Mouse (Mus musculus) liver, adult 2 months (tissue): ENCODE data around the gene Plcb1. TPM values are rescaled to one million over a fixed set of nuclear protein-coding genes. Genes with fewer than 3 reads are reported as not detected.

Source experiments
- DNase-seq: peaks from one replicate; pipeline ENCODE4 v3.0.0-alpha.2; 2011; ENCODE audit warnings: low read depth, low spot score; ENCODE audit errors: extremely low read depth
- H3K27ac ChIP-seq: fragments of 200-500 bp; replicated peaks from 2 replicates; pipeline ENCODE4 v1.5.1; 2012; ENCODE audit warnings: low read depth, mild to moderate bottlenecking, control low read depth, inconsistent platforms, low read length; ENCODE audit not compliant: insufficient read depth
- H3K27me3 ChIP-seq: fragments of 200-500 bp; 2 replicates; pipeline ENCODE4 v1.6.1; 2012; ENCODE audit warnings: mild to moderate bottlenecking, moderate library complexity, low read length, inconsistent platforms; ENCODE audit not compliant: control insufficient read depth, insufficient read depth
- H3K36me3 ChIP-seq: fragments of 200-500 bp; 2 replicates; pipeline ENCODE4 v1.6.1; 2012; ENCODE audit warnings: low read length, inconsistent platforms; ENCODE audit not compliant: control insufficient read depth, insufficient read depth
- H3K4me1 ChIP-seq: fragments of 200-500 bp; 2 replicates; pipeline ENCODE4 v1.6.1; 2011; ENCODE audit warnings: low read length; ENCODE audit not compliant: control insufficient read depth, insufficient read depth
- H3K4me3 ChIP-seq: fragments of 200-500 bp; 2 replicates; pipeline ENCODE4 v1.5.1; 2011; ENCODE audit warnings: low read depth, mild to moderate bottlenecking, control low read depth, low read length, moderate library complexity; ENCODE audit not compliant: insufficient read depth
- H3K79me2 ChIP-seq: fragments of 200-500 bp; 2 replicates; pipeline ENCODE4 v1.6.1; 2012; ENCODE audit warnings: inconsistent platforms, mild to moderate bottlenecking, low read length, moderate library complexity; ENCODE audit not compliant: control insufficient read depth, insufficient read depth
- H3K9ac ChIP-seq: fragments of 200-500 bp; 2 replicates; pipeline ENCODE4 v1.6.1; 2012; ENCODE audit warnings: low read depth, mild to moderate bottlenecking, control low read depth, inconsistent platforms, low read length
- CTCF ChIP-seq: fragments of 200-500 bp; IDR thresholded peaks from 2 replicates; pipeline ENCODE4 v1.5.1; 2011; ENCODE audit warnings: low read depth, low read length, control low read depth
- POLR2A ChIP-seq: fragments of 200-500 bp; IDR thresholded peaks from 2 replicates; pipeline ENCODE4 v1.6.1; 2011; ENCODE audit warnings: low read length, control low read depth; ENCODE audit not compliant: insufficient read depth; ENCODE audit errors: extremely low read depth
- WGBS: fragments of 180-500 bp; shearing (Covaris S2); methylation state at CpG from one replicate; pipeline ENCODE4 v1.1.7; 2018; 5-methylcytosine and 5-hydroxymethylcytosine counted together
- polyA plus RNA-seq: library from polyadenylated mRNA; depleted of rRNA; stranded (reverse); fragments of >200 nt; gene quantifications from 2 replicates; pipeline ENCODE4 v1.2.3, GENCODE M21; 2012
- total RNA-seq: library from RNA; depleted of rRNA; stranded (reverse); fragments of >200 nt; gene quantifications from 2 replicates; pipeline ENCODE4 v1.2.3, GENCODE M21; 2014

The Plcb1 gene
- total and polyA plus RNA-seq, 2 experiments = 0.88 to 15.4 TPM

DNA sequence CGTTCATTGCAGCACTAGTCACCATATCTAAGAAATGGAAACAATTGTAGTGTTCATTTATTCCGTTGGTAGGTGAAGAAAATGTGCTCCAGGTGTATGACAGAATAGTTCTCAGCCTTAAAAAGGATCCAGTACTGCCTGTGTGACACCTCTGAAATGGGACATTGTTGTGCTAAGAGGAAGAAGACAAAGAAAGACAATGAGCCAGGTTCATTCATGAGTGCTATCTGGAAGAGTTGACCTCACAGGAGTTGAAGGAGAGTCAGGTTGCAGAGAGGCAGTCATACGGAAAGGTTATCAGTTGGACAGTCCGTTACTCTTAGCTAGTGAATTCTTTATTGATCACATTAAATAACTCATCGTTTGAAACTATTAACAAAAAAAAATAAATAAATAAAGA is 286.6 kb downstream of the Plcb1 start:
- Histone ChIP-seq H3K4me3 (no peak overlapping the region), H3K4me1 (no peaks in the 10 kb centered on the region), H3K9ac (no peak overlapping the region), H3K36me3 (no peaks in the 10 kb centered on the region), H3K79me2 (no peaks in the 10 kb centered on the region; the same call in 1 of the 2 replicates), H3K27ac (no peak overlapping the region), H3K27me3 (no peaks in the 10 kb centered on the region)
- DNase-seq = no peak
- TF ChIP-seq POLR2A = no peak
- no peak for TF ChIP-seq CTCF
- WGBS = 50% methylated on average over 5 of the region's 5 CpGs

DNA sequence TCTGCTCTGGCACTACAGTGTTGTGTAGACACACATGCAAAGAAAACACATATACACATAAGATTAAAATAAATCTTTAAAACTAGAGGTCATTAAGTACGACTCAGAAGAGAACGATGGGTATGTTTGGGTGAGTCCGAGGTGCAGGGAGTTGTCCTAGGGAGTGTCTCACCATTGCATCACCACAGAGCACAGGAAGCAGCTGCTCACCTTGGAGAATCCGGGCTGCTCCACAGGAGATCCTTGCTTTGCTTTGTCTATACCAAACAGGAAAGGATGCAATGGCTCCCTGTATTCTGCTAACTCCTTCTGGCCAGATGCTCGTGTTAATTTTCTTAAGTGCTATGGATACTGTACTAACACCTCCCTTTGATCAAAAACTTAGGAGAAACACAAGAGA is 287.1 kb downstream of the Plcb1 start:
- TF ChIP-seq POLR2A (no peak), CTCF (no peak)
- 71% methylated on average over 5 of the region's 5 CpGs for WGBS
- H3K4me3 ChIP-seq = no peak overlapping the region
- H3K79me2 ChIP-seq = no peaks in the 10 kb centered on the region; the same call in 1 of the 2 replicates
- no peak overlapping the region for H3K27ac ChIP-seq
- no peaks in the 10 kb centered on the region for H3K27me3 ChIP-seq
- no peak overlapping the region for H3K9ac ChIP-seq
- no peaks in the 10 kb centered on the region for H3K4me1 ChIP-seq
- no peak for DNase-seq
- no peaks in the 10 kb centered on the region for H3K36me3 ChIP-seq

GRCm38 (mm10) chr2:135075375-135075774 is 289.5 kb downstream of the Plcb1 start:
- TF ChIP-seq CTCF (no peak), POLR2A (no peak)
- Histone ChIP-seq H3K79me2 (no peaks in the 10 kb centered on the region; the same call in 1 of the 2 replicates), H3K9ac (no peak overlapping the region), H3K4me3 (no peak overlapping the region), H3K27me3 (no peaks in the 10 kb centered on the region), H3K4me1 (no peaks in the 10 kb centered on the region), H3K36me3 (no peaks in the 10 kb centered on the region), H3K27ac (no peak overlapping the region)
- peak; percentile 22 for DNase-seq
- WGBS = 9% methylated on average over 1 of the region's 1 CpGs

DNA sequence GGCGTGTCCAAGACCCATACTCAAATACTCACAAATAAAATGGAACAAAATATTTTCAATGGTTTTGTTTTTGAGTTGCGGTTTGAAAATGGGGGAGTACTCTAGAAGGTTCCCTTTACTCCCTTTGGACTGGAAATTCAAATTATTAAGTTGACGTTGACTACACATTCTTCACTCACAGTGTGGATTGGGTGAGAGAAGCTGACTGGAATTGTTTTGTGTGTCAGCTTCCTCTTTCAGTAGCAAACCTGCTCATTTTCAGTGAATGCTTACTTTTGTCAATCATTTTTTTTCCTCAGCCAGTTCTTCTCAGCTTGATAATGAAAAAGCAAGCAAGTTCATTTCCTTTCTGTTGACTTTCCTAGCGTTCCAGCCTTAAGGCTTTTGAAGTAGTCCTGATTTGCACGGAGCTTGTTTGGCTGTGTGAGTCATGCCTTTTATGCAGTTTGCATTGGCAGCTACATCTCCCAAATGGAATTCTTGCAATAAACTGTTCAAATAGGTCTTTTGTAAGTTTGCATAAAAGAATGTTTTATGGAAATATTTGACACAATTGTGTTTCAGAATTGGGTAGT is 306.8 kb downstream of the Plcb1 start:
- Histone ChIP-seq H3K79me2 (no peaks in the 10 kb centered on the region; the same call in 1 of the 2 replicates), H3K4me1 (no peaks in the 10 kb centered on the region), H3K9ac (no peak overlapping the region), H3K36me3 (no peaks in the 10 kb centered on the region), H3K27me3 (no peaks in the 10 kb centered on the region), H3K4me3 (no peak overlapping the region), H3K27ac (no peak overlapping the region)
- TF ChIP-seq CTCF (no peak), POLR2A (no peak)
- 58% methylated on average over 5 of the region's 5 CpGs for WGBS
- DNase-seq = no peak

DNA sequence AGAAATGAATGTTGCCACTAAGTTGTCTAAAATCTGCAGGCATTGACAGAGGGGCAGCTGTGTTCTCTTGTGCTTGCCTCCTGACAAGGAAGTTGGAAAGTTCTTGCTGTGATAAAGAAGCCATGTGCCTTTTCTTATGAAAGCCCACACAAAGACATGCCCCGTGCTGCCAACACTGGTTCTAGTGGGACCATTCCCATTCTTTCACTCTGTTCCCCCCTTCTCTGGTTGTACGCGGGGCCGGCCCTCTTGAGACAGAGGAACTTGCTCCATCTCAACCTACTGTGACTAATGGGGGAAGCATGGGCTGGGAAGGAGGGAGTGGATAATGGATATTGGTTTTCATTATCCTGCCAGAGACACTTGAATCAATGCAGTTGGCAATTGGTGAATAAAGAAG is 315.4 kb downstream of the Plcb1 start:
- TF ChIP-seq CTCF (no peak), POLR2A (no peak)
- Histone ChIP-seq H3K4me3 (no peak overlapping the region), H3K36me3 (no peaks in the 10 kb centered on the region), H3K27ac (no peak overlapping the region), H3K79me2 (no peaks in the 10 kb centered on the region; the same call in 1 of the 2 replicates), H3K4me1 (no peaks in the 10 kb centered on the region), H3K9ac (no peak overlapping the region), H3K27me3 (no peaks in the 10 kb centered on the region)
- no peak for DNase-seq
- 94% methylated on average over 4 of the region's 4 CpGs for WGBS

- Histone ChIP-seq H3K9ac (no peak overlapping the region), H3K4me1 (no peaks in the 10 kb centered on the region), H3K27me3 (no peaks in the 10 kb centered on the region), H3K27ac (no peak overlapping the region), H3K79me2 (no peaks in the 10 kb centered on the region; the same call in 1 of the 2 replicates), H3K36me3 (no peaks in the 10 kb centered on the region), H3K4me3 (no peak overlapping the region)
- WGBS = 100% methylated on average over 1 of the region's 1 CpGs
- DNase-seq = no peak
- TF ChIP-seq POLR2A (no peak), CTCF (no peak)
Measured at GRCm38 (mm10) chr2:135101943-135102342, 316.1 kb downstream of the Plcb1 start.
